Mouse (Mus musculus): ENCODE results near the gene Uqcr10. TPM values are rescaled to one million over a fixed set of nuclear protein-coding genes. Genes with fewer than 3 reads are reported as not detected.
"Not testable (repeated sequence)": the region's sequence is repeated elsewhere in the genome, so short reads cannot be mapped to it uniquely, and the experiment has no call there.

The Uqcr10 gene
- polyA plus RNA-seq, 1 experiment from 2014 or later: 1,777 TPM

DNA sequence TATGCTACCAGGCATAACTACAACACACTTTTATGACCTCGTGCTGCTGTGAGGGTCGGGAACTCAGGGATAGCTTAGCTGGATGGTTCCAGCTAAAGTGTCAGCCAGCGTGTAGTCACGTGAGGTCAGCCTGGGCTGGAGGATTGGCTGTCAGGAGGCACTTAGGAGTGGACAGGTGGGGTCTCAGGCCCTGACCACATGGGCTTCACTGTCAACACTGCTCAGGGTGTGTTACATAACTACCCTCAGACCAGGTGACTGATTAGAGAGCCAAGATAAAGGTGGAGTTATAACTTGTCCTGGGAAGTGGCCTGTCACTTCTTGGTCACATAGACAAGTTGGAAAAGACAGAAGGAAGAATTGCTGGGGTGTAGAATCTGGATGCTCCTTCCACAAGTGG lies 11.5 kb upstream of the Uqcr10 start:
- Histone ChIP-seq H3K36me3 (no peaks in the 10 kb centered on the region), H3K9me3 (no peaks in the 10 kb centered on the region), H3K4me2 (no peak overlapping the region), H3K27me3 (replicated peaks) (no peaks in the 10 kb centered on the region), H3K9ac (no peak overlapping the region), H3K27ac (replicated peaks) (no peak overlapping the region), H3K4me3 (no peak overlapping the region), H3K4me1 (peaks cover 11% of the 10 kb centered on the region)
- 72% methylated on average over 4 of the region's 4 CpGs for WGBS
- no peak for ATAC-seq (ENCODE audit: extremely low read depth, insufficient number of reproducible peaks, low FRiP score, low TSS enrichment)

GRCm38 (mm10) chr11:4714727-4715126 lies 10.6 kb upstream of the Uqcr10 start:
- 79% methylated on average over 4 of the region's 4 CpGs for WGBS
- no peak overlapping the region for H3K9ac ChIP-seq
- H3K9me3 ChIP-seq: no peaks in the 10 kb centered on the region

GRCm38 (mm10) chr11:4712822-4713221 lies 8.7 kb upstream of the Uqcr10 start:
- Histone ChIP-seq H3K4me1 (no peaks in the 10 kb centered on the region; the same call in 1 of the 2 replicates), H3K9ac (no peak overlapping the region), H3K9me3 (no peaks in the 10 kb centered on the region), H3K4me3 (no peak overlapping the region), H3K27me3 (replicated peaks) (no peaks in the 10 kb centered on the region), H3K4me2 (no peak overlapping the region), H3K27ac (replicated peaks) (no peak overlapping the region), H3K36me3 (no peaks in the 10 kb centered on the region)
- no peak for ATAC-seq (ENCODE audit: extremely low read depth, insufficient number of reproducible peaks, low FRiP score, low TSS enrichment)

More at GRCm38 (mm10) chr11:4714727-4715126, 10.6 kb upstream of the Uqcr10 start:
- Histone ChIP-seq H3K4me3 (no peak overlapping the region), H3K27ac (replicated peaks) (no peak overlapping the region), H3K27me3 (replicated peaks) (no peaks in the 10 kb centered on the region), H3K4me2 (no peak overlapping the region), H3K36me3 (no peaks in the 10 kb centered on the region), H3K4me1 (peaks cover 11% of the 10 kb centered on the region)
- no peak for ATAC-seq (ENCODE audit: extremely low read depth, insufficient number of reproducible peaks, low FRiP score, low TSS enrichment)

DNA sequence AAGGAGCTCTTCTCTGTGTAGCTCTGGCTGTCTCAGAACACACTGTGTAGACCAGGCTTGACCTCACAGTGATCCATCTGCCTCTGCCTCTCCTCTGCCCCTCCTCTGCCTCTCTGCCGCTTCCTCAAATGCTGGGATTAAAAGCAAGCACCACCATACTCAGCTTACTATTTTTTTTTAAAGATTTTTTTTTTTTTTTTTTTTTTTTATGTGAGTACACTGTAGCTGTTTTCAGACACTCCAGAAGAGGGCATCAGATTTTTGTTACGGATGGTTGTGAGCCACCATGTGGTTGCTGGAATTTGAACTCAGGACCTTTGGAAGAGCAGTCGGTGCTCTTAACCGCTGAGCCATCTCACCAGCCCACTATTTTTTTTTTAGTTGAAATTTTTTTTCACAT lies 6.0 kb upstream of the Uqcr10 start:
- not testable (repeated sequence) for H3K36me3 ChIP-seq; H3K4me2 ChIP-seq; H3K9me3 ChIP-seq; H3K27ac ChIP-seq (replicated peaks); H3K27me3 ChIP-seq (replicated peaks); H3K4me1 ChIP-seq; H3K9ac ChIP-seq; ATAC-seq (ENCODE audit: extremely low read depth, insufficient number of reproducible peaks, low FRiP score, low TSS enrichment); H3K4me3 ChIP-seq
- WGBS: 80% methylated on average over 4 of the region's 4 CpGs

- Histone ChIP-seq H3K27me3 (replicated peaks) (no peaks in the 10 kb centered on the region), H3K27ac (replicated peaks) (peak overlapping the region; percentile 41; the same call in 1 of the 2 replicates)
Observed at GRCm38 (mm10) chr11:4705178-4705577, 1.0 kb upstream of the Uqcr10 start.

GRCm38 (mm10) chr11:4703688-4704071 lies 462 bp downstream of the Uqcr10 start:
- ATAC-seq (ENCODE audit: extremely low read depth, insufficient number of reproducible peaks, low FRiP score, low TSS enrichment): no peak
- no peaks in the 10 kb centered on the region for H3K27me3 ChIP-seq (replicated peaks)
- H3K36me3 ChIP-seq: peaks cover 29% of the 10 kb centered on the region
- peak overlapping the region; percentile 80 for H3K4me3 ChIP-seq
- peak overlapping the region; percentile 84 for H3K4me2 ChIP-seq
- peak overlapping the region; percentile 87 for H3K27ac ChIP-seq (replicated peaks)
- H3K4me1 ChIP-seq: peaks cover 19% of the 10 kb centered on the region
- WGBS: 3% methylated on average over 12 of the region's 12 CpGs
- peak overlapping the region; percentile 92 for H3K9ac ChIP-seq
- H3K9me3 ChIP-seq: no peaks in the 10 kb centered on the region

More at GRCm38 (mm10) chr11:4705178-4705577, 1.0 kb upstream of the Uqcr10 start:
- H3K4me3 ChIP-seq: peak overlapping the region; percentile 80
- 10% methylated on average over 4 of the region's 4 CpGs for WGBS
- peaks cover 19% of the 10 kb centered on the region for H3K4me1 ChIP-seq
- peak overlapping the region; percentile 83 for H3K9ac ChIP-seq
- H3K9me3 ChIP-seq: no peaks in the 10 kb centered on the region
- H3K4me2 ChIP-seq: peak overlapping the region; percentile 84
- H3K36me3 ChIP-seq: peaks cover 29% of the 10 kb centered on the region
- no peak for ATAC-seq (ENCODE audit: extremely low read depth, insufficient number of reproducible peaks, low FRiP score, low TSS enrichment)

GRCm38 (mm10) chr11:4700726-4701125 lies 3.4 kb downstream of the Uqcr10 start:
- Histone ChIP-seq H3K36me3 (peaks cover 29% of the 10 kb centered on the region), H3K9ac (no peak overlapping the region), H3K27ac (replicated peaks) (no peak overlapping the region), H3K4me3 (no peak overlapping the region), H3K27me3 (replicated peaks) (no peaks in the 10 kb centered on the region), H3K9me3 (no peaks in the 10 kb centered on the region), H3K4me2 (no peak overlapping the region), H3K4me1 (peaks cover 28% of the 10 kb centered on the region)
- WGBS: 77% methylated on average over 8 of the region's 8 CpGs
- ATAC-seq (ENCODE audit: extremely low read depth, insufficient number of reproducible peaks, low FRiP score, low TSS enrichment): no peak

GRCm38 (mm10) chr11:4697043-4697983 lies 6.8 kb downstream of the Uqcr10 start:
- H3K9me3 ChIP-seq: 0 out of 2 replicates have a peak, but pooled peaks cover 5% of the 10 kb centered on the region
- H3K27ac ChIP-seq (replicated peaks): no peak overlapping the region
- H3K4me1 ChIP-seq: peaks cover 9% of the 10 kb centered on the region
- no peak overlapping the region for H3K4me3 ChIP-seq
- no peaks in the 10 kb centered on the region for H3K27me3 ChIP-seq (replicated peaks)
- peaks cover 21% of the 10 kb centered on the region for H3K36me3 ChIP-seq
- no peak overlapping the region for H3K4me2 ChIP-seq
- WGBS: 30% methylated on average over 7 of the region's 7 CpGs
- no peak for ATAC-seq (ENCODE audit: extremely low read depth, insufficient number of reproducible peaks, low FRiP score, low TSS enrichment)
- H3K9ac ChIP-seq: 0 out of 2 replicates have a peak overlapping the region, but pooled peaks have one; percentile 14

GRCm38 (mm10) chr11:4692162-4692561 lies 12.0 kb downstream of the Uqcr10 start:
- no peak overlapping the region for H3K4me2 ChIP-seq
- ATAC-seq (ENCODE audit: extremely low read depth, insufficient number of reproducible peaks, low FRiP score, low TSS enrichment): no peak
- H3K36me3 ChIP-seq: no peaks in the 10 kb centered on the region
- H3K27me3 ChIP-seq (replicated peaks): no peaks in the 10 kb centered on the region; the same call in 1 of the 2 replicates
- no peak overlapping the region for H3K9ac ChIP-seq
- no peak overlapping the region for H3K4me3 ChIP-seq
- H3K4me1 ChIP-seq: 0 out of 2 replicates have a peak, but pooled peaks cover 6% of the 10 kb centered on the region
- 88% methylated on average over 11 of the region's 11 CpGs for WGBS
- H3K9me3 ChIP-seq: 0 out of 2 replicates have a peak, but pooled peaks cover 5% of the 10 kb centered on the region
- no peak overlapping the region for H3K27ac ChIP-seq (replicated peaks)

GRCm38 (mm10) chr11:4691213-4691612 lies 12.9 kb downstream of the Uqcr10 start:
- Histone ChIP-seq H3K9me3 (0 out of 2 replicates have a peak, but pooled peaks cover 5% of the 10 kb centered on the region), H3K4me1 (0 out of 2 replicates have a peak, but pooled peaks cover 6% of the 10 kb centered on the region), H3K9ac (no peak overlapping the region), H3K27ac (replicated peaks) (no peak overlapping the region), H3K27me3 (replicated peaks) (no peaks in the 10 kb centered on the region; the same call in 1 of the 2 replicates), H3K36me3 (no peaks in the 10 kb centered on the region), H3K4me3 (no peak overlapping the region), H3K4me2 (no peak overlapping the region)
- 39% methylated on average over 10 of the region's 10 CpGs for WGBS
- ATAC-seq (ENCODE audit: extremely low read depth, insufficient number of reproducible peaks, low FRiP score, low TSS enrichment): no peak

GRCm38 (mm10) chr11:4690353-4690752 lies 13.8 kb downstream of the Uqcr10 start:
- 73% methylated on average over 7 of the region's 7 CpGs for WGBS
- ATAC-seq (ENCODE audit: extremely low read depth, insufficient number of reproducible peaks, low FRiP score, low TSS enrichment): no peak
- Histone ChIP-seq H3K27me3 (replicated peaks) (no peaks in the 10 kb centered on the region; the same call in 1 of the 2 replicates), H3K4me2 (no peak overlapping the region), H3K9me3 (0 out of 2 replicates have a peak, but pooled peaks cover 5% of the 10 kb centered on the region), H3K36me3 (no peaks in the 10 kb centered on the region), H3K4me1 (peaks cover 6% of the 10 kb centered on the region; the same call in 1 of the 2 replicates), H3K4me3 (no peak overlapping the region), H3K27ac (replicated peaks) (no peak overlapping the region), H3K9ac (no peak overlapping the region)

Data from heart, embryonic 13.5 days (tissue).